Mouse (Mus musculus) large intestine, adult 2 months (tissue): ENCODE results near the gene Platr17. TPM values are rescaled to one million over a fixed set of nuclear protein-coding genes. Genes with fewer than 3 reads are reported as not detected.
"Not testable (repeated sequence)": the region's sequence is repeated elsewhere in the genome, so short reads cannot be mapped to it uniquely, and the experiment has no call there.

Source experiments
- DNase-seq: peaks from one replicate; pipeline ENCODE4 v3.0.0-alpha.2; 2012; ENCODE audit warnings: low read depth, low spot score
- WGBS: fragments of 180-500 bp; shearing (Covaris S2); methylation state at CpG from one replicate; pipeline ENCODE4 v1.1.7; 2018; 5-methylcytosine and 5-hydroxymethylcytosine counted together
- polyA plus RNA-seq: library from polyadenylated mRNA; depleted of rRNA; stranded (reverse); fragments of >200 nt; gene quantifications from 2 replicates; pipeline ENCODE4 v1.2.3, GENCODE M21; 2012

Gene Platr17
- polyA plus RNA-seq, 1 experiment: 0.67 TPM

DNA sequence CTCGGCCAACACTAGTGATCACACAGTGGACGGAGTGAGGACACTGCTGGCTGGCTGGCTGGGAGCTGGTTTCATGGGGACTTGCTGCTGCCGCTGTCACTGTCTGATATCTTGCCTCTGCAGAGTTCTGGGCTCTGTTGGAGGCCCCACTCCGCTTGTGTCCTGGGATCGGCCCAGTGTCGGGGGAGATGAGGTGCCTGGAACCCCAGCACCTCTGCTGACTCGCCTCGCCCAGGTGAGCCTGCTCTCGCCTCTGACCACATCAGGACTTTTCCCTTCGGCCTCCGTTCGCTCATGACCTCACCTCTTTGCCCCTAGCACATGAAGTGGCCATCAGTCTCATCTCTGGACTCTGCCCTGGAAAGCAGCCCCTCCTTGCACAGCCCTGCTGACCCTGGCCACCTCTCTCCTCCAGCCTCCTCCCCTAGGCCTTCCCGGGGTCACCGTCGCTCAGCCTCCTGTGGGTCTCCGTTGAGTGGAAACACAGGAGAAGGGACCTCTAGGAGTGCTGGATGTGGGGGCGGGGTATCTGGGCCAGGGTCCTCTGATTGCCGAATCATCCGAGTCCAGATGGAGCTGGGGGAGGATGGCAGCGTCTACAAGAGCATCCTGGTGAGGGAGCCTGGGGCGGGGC, 30.6 kb downstream of the Platr17 start:
- no peak for DNase-seq
- 89% methylated on average over 21 of the region's 21 CpGs for WGBS

DNA sequence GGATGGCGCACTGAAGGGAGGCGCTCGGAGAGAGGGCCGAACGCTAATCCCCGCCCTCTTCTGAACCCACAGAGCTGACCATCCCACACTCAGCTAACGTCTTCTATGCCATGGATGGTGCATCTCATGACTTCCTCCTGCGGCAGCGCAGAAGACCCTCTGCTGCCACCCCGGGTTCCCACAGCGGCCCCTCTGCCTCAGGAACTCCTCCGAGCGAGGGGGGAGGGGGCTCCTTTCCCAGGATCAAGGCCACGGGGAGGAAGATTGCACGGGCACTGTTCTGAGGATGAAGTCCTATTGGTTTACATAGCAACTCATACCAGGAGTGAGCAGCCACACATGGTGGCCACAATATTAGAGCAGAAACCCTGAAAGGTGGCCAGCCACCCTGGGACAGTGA, 32.1 kb downstream of the Platr17 start:
- 86% methylated on average over 15 of the region's 15 CpGs for whole genome bisulfite sequencing
- no peak for DNase-seq

DNA sequence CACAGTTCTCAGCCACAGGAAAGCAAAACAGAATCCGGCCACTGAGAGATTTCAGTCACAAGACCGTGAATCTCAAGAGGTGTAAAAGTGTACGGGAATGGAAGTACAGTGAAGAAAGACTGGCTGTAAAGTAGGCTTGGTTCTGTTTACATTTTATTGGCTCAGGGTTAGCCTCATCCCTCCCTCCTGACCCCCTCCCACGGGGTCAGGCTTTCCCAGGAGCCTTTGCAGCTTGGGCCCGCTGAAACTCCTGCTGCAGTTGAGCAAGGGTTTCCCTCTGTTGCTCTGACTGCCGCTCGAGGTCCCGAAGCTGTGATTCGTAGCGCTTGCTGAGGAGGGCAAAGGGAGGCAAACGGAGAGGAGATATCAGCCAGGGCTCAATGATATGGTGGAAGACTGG, 33.8 kb downstream of the Platr17 start:
- 55% methylated on average over 11 of the region's 11 CpGs for WGBS
- DNase-seq: no peak

DNA sequence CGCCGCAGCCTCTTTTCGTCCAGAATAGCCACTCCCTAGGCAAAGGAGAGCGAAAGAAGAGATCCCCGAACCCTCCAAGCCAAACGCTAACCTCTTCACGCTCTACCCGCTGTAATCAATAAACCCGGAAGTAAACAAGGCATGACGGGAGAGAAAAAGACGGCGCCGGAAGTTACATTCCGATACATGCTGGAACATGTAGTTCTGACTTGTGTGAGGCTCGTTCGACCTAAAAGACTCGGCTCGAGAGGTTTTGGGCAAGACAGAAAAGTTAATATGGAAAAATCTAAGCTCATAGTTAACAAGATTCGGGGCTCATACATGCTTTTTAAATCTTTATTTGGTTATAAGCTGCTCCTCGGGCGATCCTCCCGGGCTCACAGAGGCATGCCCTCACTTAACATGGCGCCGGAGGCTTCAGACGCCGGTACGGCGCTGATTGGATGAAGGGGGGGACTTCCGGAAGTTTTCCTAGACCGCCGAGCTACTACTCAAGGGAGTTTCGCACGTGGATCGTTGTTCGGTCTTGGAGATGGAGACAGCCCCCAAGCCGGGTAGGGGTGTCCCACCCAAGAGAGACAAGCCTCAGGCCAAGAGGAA, 35.4 kb downstream of the Platr17 start, which contains the start of the genes Pfdn6 and Wdr46:
TSS of gene Pfdn6 (minus strand) at position 138 of the 600 bp plus-strand sequence.
TSS of gene Wdr46 (plus strand) at position 455 of the 600 bp plus-strand sequence.
- DNase-seq: peak; percentile 85
- WGBS: under 1% methylated on average over 36 of the region's 36 CpGs

DNA sequence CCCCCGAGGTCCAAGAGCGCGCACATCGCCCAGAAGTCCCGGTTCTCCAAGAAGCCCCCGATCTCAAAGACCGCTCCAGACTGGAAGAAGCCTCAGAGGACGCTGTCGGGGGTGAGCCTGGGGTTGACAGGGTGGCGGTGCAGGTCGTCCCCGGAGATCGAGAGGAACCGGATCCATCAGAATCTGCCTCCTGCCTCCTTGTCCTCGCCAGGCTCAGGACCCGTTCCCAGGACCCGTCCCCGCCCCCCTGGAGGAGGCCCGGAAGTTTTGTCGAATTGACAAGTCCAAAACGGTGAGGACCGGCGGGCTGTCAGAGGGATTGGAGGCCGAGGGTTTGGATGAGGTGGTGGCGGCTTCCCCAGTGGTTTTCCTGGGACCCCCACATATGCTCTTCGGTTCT, 36.0 kb downstream of the Platr17 start:
- 2% methylated on average over 26 of the region's 26 CpGs for WGBS
- no peak for DNase-seq

DNA sequence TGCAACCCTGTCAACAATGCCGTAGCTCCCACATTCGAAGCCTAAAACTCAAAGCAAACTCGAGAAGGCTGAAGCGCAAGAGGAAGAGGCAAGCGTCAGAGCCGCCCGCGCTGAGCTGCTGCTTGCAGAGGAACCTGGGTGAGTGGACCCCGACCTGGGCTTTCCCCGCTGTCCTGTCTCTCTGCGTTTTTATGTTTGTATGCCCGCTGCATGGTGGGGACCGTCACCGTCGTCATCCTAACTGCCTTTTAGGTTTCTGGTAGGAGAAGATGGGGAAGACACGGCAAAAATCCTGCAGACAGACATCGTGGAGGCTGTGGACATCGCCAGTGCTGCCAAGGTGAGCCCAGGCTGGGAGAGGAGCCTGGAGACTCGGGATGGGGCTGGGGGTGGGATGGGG, 36.4 kb downstream of the Platr17 start:
- 42% methylated on average over 19 of the region's 19 CpGs for WGBS
- DNase-seq: no peak

DNA sequence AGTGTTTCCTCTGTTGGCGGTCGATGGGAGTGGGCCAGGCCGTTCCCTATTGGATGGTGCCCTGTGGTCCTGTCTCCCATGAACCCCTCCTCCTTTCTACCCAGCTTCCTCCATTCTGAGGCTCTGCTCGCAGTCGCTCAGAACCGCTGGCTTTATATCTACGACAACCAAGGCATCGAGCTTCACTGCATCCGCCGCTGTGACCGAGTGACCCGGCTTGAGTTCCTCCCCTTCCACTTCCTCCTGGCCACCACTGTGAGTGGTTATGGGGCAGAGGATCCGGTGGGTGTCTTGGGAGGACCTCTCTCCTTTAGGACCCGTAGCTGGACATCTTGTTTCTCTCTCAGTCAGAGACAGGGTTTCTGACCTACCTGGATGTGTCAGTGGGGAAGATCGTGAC, 38.5 kb downstream of the Platr17 start:
- 88% methylated on average over 15 of the region's 15 CpGs for WGBS
- DNase-seq: no peak

DNA sequence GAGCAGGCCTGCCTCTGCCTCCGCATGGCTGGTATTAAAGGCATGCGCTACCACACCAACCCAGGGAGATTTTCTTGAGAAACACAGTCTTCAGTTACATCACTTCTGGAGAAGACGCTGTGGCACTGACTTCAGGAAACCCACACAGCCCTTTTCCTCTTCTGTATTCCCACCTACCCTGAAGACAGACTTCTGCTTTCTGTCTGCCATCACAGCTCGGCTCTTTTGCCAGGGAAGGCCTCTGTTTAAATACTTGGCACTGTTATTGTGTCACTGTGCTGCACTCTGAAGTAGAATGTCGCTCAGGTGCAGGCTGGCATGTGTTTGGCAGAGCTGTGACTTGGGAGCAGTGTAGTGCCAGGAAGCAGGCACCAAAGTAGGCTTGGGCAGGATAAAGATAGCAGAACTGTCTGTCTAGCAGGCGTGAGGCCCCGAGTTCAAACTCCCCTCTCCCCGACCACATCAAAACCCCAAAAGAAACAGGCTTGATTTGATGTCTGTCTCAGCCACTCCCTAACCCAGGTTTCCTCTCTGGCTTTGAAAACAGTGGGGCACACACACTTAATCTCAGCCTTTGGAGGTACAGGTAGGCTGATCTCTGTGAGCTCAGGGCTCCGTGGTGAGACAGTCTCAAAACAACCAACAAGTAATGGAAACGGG, 42.6 kb downstream of the Platr17 start:
- WGBS: 81% methylated on average over 10 of the region's 10 CpGs
- no peak for DNase-seq

DNA sequence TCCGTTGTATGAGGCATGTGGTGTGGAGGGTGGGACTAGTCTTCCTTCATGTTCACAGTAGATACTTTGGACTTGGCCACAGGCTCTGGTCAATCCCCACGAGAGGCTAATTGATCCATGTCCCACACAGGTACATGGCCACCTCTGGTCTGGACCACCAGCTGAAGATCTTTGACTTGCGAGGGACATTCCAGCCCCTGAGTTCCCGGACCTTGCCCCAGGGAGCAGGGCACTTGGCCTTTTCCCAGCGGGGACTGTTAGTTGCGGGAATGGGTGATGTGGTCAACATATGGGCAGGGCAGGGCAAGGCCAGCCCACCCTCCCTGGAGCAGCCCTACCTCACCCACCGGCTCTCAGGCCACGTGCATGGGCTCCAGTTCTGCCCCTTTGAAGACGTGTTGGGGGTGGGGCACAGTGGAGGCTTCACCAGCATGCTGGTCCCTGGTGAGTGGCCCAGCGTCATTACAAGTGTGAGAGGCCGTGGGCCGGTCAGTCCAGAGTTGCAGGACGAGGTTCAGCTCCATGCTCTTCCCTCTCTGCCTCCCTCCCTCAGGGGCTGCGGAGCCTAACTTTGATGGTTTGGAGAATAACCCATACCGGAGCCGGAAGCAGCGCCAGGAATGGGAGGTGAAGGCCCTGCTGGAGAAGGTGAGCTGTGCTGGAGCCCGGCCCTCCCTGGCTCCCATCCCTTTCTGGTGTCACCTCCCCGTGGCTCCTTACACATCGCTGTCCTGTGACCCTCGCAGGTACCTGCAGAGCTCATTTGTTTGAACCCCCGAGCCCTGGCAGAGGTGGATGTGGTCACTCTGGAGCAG, 43.4 kb downstream of the Platr17 start:
- DNase-seq: no peak
- 81% methylated on average over 22 of the region's 22 CpGs for WGBS

DNA sequence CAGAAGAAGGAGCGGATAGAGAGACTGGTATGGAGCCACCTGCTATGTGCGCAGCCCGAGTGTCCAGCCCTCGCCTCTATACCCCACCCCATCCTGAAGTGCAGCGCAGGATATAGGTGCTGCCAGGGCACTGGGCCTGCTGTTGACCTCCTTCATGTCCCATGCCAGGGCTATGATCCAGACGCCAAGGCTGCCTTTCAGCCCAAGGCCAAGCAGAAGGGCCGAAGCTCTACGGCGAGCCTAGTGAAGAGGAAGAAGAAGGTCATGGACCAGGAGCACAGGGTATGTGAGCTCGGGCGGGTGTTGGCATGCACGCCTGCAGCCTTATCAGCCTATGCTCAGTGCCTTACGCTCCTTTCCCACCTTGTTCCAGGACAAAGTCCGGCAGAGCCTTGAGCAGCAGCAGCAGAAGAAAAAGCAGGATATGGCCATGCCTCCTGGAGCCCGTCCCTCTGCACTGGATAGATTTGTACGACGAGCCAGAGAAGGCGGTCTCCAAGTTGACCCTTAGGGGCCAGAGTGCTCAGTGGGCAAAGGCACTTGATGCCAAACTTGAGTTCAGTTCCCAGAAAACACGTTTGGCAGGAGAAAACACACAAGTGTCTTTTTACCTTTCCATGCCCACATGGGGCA, 44.1 kb downstream of the Platr17 start:
- 43% methylated on average over 19 of the region's 19 CpGs for WGBS

DNA sequence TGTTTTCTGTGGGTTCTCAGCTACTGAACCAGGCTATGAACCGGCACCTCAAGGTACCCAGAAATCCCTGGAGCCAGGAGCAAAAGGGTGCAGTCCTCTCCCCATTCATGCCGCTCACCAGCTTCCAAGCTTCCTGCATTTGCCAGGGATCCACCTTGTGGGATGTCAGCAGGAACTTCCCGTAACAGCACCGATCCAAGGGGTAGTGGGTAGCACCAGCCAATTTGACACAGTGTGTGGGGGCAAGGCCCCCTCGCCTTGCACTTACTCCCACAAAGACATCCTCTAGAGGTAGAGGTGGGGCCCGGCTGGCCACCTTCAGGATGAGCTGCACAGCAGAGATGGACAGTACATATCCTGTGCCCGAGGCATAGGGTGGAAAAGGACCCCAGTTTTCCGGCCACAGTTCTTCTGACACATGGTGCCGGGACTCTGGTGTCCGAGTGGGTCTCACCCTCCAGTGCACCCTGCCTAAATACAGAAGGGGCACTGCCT, 45.2 kb downstream of the Platr17 start:
- DNase-seq: no peak
- WGBS: 74% methylated on average over 10 of the region's 10 CpGs

More for the DNA sequence above, 44.1 kb downstream of the Platr17 start:
- no peak for DNase-seq

DNA sequence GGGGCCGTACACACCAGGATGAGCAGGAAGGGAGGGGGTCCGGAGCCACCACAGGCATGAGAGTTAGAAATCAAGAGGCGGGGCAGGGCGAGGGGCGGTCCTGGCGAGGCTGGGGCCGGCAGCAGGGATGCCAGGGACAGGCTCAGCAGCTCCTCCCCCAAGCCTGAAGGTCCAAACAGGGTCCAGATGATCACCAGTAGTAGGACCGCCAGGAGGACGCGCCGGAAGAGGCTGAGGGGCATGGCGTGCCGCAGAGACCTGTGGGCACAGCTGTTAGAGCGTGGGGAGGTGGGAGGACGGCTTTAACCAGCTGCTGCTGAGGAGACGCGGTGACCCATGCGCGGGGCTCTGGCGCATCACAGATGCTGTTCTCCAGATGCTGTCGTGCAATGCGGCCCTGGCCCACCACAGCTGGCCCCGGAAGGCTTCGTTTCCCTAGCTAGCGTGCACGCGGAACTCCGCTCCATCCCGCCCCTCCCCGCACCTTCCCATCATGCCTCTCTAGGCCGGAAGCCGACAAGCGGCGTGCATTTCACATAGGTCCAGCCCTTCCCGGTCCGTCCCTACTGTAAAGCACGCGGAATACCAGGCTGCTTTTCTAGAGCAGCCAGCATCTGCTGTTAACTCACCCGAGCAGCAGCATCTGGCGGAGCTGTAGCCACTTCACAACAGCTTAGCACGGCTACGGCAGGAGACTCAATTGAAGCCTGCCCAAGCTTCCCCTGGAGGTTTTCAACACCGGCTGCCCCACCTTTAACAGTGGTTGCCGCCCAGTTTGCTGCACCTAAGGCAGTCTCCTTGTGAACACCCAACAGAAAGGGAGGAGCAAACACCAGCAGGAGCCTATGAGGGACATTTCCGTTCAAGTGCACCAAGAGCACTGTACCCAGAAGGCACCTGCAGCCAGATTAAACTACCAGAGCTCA, 46.3 kb downstream of the Platr17 start, which contains the start of gene B3galt4:
TSS of gene B3galt4 (minus strand) at position 468 of the 926 bp plus-strand sequence.
- DNase-seq: peak; percentile 74
- under 1% methylated on average over 45 of the region's 45 CpGs for WGBS

DNA sequence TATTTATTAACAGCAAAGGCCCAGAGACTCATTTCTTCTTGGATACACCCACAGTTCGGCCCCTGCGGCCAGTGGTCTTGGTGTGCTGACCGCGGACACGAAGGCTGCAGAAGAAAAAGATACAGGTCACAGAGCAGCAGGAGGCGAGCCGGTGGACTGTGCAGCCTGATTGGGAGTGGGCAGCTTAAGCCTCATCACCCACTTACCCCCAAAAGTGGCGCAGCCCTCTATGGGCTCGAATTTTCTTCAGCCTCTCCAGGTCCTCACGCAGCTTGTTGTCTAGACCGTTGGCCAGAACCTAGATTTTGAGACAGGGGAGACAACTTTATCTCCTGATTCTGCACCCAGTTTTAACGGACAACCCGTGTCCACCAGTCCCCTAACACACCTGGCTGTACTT, 47.1 kb downstream of the Platr17 start:
- WGBS: 67% methylated on average over 13 of the region's 13 CpGs
- DNase-seq: not testable (repeated sequence)

DNA sequence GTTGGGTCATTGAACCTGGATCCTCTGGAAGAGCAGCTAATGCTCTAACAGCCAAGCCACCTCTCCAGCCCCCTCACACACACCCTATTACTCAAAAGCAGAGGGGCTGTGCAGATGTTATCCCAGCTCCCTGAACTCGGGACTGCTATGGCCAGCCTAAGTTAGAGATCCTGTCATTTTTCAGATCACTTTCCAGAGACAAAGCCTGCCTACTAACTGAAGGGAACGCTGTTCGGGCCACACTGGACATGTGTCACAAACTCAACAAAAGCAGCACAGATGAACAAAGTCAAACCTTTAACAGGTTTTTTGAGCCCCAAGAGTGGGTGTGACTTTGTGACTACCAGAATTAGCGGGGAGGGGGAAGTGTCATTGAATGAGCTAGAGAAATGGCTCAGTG, 47.9 kb downstream of the Platr17 start:
- WGBS: 73% methylated on average over 4 of the region's 4 CpGs
- no peak for DNase-seq

DNA sequence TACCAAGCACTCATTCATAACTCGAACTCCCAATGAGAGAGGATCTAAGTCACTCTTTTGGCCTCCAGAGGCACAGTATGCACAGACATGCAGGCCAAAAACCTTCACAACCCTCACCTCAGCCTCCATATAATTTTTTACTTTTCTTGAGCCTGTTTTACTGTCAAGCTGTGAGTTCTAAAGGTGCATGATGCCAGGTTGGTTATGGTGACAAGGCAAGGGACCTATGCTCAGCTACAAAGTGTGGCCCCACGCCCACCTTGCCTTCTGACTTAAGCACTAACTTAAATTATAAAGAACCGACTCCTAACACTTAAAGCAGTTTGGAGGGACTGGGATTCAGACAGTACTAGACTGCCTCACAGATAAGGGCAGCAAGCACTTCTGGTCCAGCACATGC, 48.4 kb downstream of the Platr17 start:
- DNase-seq: no peak
- WGBS: 44% methylated on average over 3 of the region's 3 CpGs

DNA sequence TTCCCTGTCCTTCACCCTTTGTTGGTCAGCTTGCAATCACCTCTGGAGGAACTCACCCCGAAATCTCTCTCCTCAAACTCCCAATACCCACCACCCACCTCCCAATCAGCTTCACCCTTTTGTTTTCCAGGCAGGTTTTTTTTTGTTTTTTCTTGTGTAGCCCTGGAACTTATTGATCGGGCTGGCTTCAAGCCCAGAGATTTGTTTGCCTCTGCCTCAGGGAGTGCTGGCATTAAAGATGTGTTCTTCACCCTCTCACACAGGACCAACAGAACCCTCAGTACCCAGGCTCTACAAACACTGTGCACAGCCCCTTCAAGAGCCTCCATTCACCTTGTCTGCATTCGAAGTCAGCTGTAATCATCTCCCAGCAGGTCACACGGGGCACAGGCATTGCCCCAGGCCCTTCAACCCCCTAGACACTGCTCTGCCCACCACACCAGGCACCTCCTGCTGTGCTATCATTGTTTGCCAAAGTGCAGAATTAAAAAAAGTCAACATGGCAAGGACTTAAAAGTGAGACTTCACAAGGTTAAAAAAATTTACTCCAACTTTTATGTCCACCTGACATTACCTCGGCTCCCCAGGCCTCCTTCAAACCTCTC, 49.1 kb downstream of the Platr17 start:
- DNase-seq: no peak
- 21% methylated on average over 5 of the region's 5 CpGs for WGBS

DNA sequence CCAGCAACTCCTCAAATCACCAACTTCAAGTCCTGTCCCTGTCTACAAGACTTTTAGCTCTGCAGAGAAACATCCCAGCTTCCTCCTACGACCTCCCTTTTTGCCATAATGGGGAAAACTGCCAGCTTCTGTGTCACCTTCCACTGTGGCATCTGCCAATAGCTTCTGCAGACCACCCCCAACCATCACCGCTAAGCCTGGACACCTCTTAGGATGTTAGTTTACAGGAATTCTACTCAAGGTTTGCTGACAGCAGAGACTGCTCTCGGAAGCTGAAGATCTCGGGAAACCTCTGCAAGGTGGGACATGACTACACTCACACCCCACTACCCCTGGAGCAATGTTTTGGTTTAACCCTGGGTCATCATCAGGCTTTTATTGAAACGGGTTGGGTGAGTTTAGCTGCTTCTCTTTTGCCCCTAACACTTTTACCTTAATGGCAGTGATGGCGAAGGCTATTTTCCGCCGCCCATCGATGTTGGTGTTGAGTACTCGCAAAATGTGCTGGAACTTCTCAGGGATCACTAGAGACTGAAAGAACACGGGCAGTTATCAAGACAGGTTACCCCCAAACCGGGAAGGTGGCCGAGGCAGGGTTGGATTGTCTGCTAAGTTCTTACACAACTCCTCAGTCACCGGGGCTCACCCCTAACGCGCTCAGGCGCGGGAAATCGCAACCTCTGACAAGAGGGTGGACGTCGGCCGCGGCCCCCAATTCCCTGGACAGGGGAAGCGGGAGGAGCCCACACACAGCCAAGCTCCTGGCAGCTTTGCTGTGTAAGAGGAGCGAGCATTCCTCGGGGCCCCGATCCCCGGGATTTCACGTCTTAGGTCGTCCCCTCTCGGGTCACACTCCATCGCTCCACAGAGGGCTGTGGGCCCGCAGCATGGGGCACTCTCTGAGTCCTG, 50.0 kb downstream of the Platr17 start:
- no peak for DNase-seq
- under 1% methylated on average over 33 of the region's 33 CpGs for WGBS
